Mouse (Mus musculus): ENCODE data around the gene Msn.

DNA sequence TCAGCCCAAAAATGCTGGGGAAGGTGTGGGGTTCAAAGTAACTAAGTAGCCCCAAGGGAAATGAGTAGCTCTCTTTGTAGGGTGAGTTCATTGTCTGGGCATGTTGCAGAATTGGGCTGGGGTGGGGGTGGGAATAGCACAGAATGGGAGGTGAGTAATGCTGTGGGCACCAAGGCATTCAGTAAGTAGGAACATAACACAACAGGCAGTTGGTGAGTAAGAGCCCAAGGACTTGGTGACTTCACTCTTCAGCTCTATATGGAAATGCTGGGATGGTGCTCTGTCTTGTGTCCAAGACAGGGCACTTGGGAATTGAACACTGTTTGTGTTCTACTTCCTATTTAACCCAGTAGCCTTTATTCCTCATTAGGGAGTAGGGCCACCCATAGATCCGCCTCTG, 26.1 kb downstream of the Msn start:
- TF ChIP-seq POLR2A (IDR thresholded peaks at IDR 0.05; ENCODE audit: borderline replicate concordance, extremely low read depth, insufficient read depth, insufficient read length, poor library complexity, severe bottlenecking) (no peak), CTCF (IDR thresholded peaks at IDR 0.05; ENCODE audit: borderline replicate concordance, extremely low read depth, insufficient read depth, insufficient read length) (no peak)
